Mouse (Mus musculus) bone marrow macrophage, adult 2 months (primary cell): ENCODE measurements around the gene Zfp609. TPM values are rescaled to one million over a fixed set of nuclear protein-coding genes. Genes with fewer than 3 reads are reported as not detected.

Experiments
- H3K27ac ChIP-seq: 2 replicates; pipeline ENCODE4 v1.5.1; 2012; ENCODE audit warnings: low read depth, low read length; ENCODE audit not compliant: insufficient read depth
- H3K4me1 ChIP-seq: 2 replicates; pipeline ENCODE4 v1.6.1; 2012; ENCODE audit warnings: low read length; ENCODE audit not compliant: control insufficient read depth, insufficient read depth
- H3K4me3 ChIP-seq: 2 replicates; pipeline ENCODE4 v1.5.1; 2012; ENCODE audit warnings: mild to moderate bottlenecking, low read length, moderate library complexity; ENCODE audit not compliant: insufficient read depth
- CTCF ChIP-seq: IDR thresholded peaks from 2 replicates; pipeline ENCODE4 v1.5.1; 2012; ENCODE audit warnings: low read depth, mild to moderate bottlenecking, low read length, moderate library complexity
- POLR2A ChIP-seq: IDR thresholded peaks from 2 replicates; pipeline ENCODE4 v1.6.1; 2012; ENCODE audit warnings: mild to moderate bottlenecking, low read depth, low read length, borderline replicate concordance
- polyA plus RNA-seq: library from polyadenylated mRNA; stranded (reverse); fragments of >200 nt; gene quantifications from 2 replicates; pipeline ENCODE4 v1.2.4, GENCODE M21; 2012; ENCODE audit not compliant: missing spikeins, insufficient read depth, insufficient read length

The Zfp609 gene
- polyA plus RNA-seq, 1 experiment, result 10.9 TPM

DNA sequence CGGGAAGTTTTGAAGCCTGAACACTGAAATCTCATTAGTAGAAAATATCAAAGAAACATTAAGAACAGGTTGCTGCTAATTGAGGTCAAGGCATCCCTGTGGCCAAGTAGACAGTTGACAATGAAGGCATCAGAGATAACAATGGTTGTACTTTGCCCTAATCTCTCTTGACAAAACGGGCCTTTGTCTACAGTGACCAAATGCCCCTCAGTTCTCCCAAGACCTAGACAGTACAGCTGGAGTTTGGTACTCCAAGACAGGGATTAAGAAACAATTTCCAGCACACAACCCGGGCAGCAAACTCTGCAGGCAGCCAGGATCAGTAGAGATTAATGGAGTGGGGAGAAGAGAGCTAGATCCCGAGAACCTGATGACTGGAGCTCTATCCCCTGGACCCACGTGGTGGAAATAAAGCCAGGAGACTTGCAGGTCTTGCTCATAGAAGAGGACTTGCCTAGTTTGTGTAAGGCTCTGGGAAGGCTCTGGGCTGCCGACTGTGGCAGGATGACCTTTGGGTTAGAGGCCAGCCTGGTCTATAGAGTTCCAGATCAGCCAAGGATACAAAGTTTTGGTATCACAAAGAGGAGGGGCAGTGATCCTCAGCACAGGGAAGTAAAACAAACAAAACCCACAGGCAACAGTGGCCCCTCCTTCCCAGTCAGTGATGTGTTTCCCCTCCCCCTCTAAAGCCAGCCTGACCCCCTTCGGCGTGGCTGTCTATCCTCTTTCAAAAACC lies 51.1 kb downstream of the Zfp609 start:
- TF ChIP-seq CTCF (no peak), POLR2A (no peak)

DNA sequence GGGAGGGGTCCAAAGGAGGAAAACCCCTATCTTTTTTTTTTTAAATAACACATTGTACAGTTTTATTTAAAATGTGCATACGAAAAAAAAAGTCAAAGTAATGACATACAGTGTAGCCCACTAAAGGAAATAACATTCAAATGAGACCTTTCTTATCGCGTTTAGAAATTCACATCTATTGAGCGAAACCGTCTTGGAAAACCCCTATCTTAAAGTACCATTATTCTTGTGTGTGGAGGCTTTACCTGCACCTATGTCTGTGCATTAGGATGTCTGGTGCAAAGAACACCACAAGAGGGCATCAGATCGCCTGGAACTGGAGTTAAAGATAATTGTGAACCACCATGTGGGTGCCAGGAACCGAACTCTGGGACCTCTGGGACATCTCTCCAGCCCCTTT lies 53.6 kb downstream of the Zfp609 start:
- Histone ChIP-seq H3K4me1 (peaks cover 15% of the 10 kb centered on the region), H3K4me3 (no peak overlapping the region), H3K27ac (no peak overlapping the region)
- TF ChIP-seq CTCF (no peak), POLR2A (no peak)

More for the DNA sequence above, 51.1 kb downstream of the Zfp609 start:
- Histone ChIP-seq H3K4me3 (no peak overlapping the region), H3K4me1 (peaks cover 22% of the 10 kb centered on the region), H3K27ac (no peak overlapping the region)

DNA sequence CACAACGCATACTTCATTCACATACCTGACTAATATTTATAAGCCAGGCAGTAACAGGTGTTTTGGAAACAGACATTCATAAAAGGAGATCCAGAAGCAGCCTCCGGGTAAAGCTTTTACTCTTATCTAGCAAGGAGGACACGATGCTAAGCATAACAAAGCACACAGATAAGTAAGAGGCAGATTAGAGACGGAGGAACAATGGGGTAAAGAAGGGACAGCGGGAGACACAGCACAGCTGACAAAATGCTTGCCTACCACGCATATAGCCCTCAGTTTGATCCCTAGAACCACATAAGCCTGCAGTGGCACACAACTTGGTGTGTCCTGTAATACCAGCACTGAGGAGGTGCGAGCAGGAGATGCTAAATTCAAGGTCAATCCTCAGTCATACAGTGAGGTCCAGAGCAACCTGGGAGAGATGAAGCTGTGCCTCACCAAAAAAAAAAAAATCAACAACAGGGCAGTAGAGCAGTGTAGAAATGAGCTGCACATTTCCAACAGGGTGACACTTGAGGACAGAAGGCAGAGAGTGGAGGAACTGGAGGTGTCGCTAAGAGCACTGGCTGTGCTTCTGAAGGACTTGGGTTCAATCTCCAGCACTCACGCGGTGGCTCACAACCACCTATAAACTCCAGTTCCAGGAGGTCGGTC lies 56.2 kb downstream of the Zfp609 start:
- Histone ChIP-seq H3K27ac (no peak overlapping the region), H3K4me3 (no peak overlapping the region), H3K4me1 (peaks cover 9% of the 10 kb centered on the region)
- TF ChIP-seq POLR2A, result no peak
- no peak for TF ChIP-seq CTCF

DNA sequence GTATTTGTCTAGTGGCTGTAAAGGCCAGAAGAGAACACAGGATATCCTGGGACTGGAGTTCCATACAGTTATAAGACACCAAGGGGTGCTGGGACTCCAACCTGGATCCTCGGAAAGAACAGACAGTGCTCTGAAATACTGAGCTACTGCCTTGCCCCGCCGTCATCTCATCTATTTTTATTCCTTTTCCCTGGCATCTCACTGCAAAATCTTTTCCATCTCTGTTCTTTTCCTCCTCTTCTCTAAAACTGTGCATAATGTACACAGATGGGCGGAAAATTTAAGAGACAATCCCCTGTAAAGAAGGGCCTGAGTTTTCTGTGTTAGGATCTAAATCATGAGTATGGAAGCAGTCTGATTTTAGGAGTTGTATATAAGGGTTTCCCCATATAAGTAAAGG lies 64.6 kb downstream of the Zfp609 start:
- no peak overlapping the region for H3K27ac ChIP-seq
- H3K4me1 ChIP-seq, result peaks cover 5% of the 10 kb centered on the region
- H3K4me3 ChIP-seq, result no peak overlapping the region
- TF ChIP-seq CTCF (no peak), POLR2A (no peak)

DNA sequence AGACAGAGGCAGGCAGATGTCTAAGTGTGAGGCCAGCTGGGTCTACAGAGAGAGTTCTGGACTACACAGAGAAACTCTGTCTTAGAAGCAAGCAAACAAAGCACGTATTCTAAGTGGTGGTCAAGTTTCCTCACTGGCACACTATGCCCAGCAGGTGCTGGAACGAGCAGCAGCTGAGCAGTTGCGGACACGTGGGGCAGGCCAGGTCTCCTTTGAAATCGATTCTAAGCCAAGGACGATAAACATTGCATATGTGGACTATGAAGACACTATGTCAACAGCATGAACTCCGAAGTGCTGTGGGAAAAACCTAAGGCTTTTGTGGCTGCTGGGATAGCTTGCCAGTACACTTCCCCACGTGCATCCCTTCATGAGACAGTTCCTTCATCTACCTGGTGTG lies 67.4 kb downstream of the Zfp609 start:
- Histone ChIP-seq H3K27ac (no peak overlapping the region), H3K4me1 (peaks cover 6% of the 10 kb centered on the region), H3K4me3 (no peak overlapping the region)
- no peak for TF ChIP-seq CTCF
- no peak for TF ChIP-seq POLR2A

DNA sequence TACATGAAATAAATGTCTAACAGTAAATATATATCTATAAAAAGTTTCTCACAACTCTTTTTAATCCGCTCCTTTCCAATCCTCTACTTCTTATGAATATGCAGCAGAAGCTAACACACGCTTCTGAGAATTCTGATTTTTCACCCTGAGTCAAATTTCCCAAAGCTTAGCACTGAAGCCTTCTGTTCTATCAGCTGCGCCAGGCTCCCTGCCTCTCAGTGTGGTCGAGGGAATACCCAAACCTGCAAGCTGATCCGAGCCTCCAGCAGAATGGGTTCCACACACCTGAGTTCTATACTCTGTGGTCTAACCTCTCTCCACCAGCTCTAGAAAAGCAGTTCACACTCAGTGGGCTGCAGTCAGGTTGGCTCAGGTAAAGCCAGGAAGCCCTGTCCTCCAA lies 68.1 kb downstream of the Zfp609 start:
- Histone ChIP-seq H3K27ac (no peak overlapping the region), H3K4me3 (no peak overlapping the region)
- TF ChIP-seq POLR2A (no peak), CTCF (no peak)

DNA sequence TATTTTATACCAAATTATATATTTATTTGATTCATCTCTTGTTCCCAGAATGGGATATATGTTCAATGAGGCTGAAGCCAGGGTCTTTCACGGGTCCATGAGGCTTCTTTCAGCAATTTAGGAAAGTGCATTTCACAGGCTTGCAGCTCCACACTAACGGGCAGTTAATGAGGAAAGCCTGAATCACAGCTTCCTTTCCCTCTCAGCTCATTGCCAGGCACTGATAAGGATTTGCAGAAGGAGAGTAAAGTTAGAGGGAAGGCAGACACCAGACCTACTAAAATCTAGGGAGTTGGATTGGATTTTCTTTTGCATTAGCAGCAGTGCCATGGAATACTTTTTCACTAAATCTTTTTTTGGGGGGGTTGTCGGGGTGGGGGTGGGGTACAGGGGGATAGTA lies 69.5 kb downstream of the Zfp609 start:
- Histone ChIP-seq H3K4me1 (peaks cover 6% of the 10 kb centered on the region), H3K27ac (no peak overlapping the region), H3K4me3 (no peak overlapping the region)
- TF ChIP-seq POLR2A (no peak), CTCF (no peak)

More for the DNA sequence above, 68.1 kb downstream of the Zfp609 start:
- H3K4me1 ChIP-seq, result peaks cover 6% of the 10 kb centered on the region

DNA sequence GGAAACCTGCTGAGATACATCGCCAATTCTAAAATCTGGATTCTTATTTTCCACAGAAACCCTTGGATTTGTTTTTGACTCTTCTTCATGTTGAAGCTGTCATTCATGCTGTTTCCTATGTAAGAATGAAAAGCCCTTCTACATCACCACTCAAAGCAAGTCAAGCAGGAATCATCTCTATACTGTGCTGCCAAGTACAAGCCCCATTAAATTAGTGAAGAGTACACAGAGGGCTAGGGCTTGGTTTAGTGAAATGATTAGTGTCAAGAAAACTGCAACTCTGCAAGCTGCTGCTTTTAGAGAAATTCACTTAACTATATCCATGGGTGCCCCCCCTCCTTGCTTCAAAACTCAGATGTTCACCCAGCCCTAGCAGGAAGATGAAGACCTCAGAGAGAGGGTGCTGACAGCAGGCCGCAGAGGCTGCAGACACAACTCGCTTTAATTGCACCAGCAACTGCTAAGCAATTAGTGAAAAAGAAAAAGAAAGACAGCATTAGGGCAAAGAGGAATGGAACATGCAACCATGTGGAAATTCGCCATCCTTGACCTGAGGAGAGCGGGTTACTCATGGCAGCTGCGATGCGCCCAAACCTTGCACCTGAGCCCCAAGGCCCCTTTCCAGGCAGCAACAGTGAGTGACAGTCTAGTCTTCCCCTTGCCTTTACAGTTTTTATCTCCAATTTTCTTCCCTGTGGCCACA lies 71.5 kb downstream of the Zfp609 start:
- Histone ChIP-seq H3K4me3 (no peak overlapping the region), H3K4me1 (peaks cover 9% of the 10 kb centered on the region), H3K27ac (no peak overlapping the region)
- TF ChIP-seq POLR2A, result no peak
- TF ChIP-seq CTCF, result no peak

DNA sequence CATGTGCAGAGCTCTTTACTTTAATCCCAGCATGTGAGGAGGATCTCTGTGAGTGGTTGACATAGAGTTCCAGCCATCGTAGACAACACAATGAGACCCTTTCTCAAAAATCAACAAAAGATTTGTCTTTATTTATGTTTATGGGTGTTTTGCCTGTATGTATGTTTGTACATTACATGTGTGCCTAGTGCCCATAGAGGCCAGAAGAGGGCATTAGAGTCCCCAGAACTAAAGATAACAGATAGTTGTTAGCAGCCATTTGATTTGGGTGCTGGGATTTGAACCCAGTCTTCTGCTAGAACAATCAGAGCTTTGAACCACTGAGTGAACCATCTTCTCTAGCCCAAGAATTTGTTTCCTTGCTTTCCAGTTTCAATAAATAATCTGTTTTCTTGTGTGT lies 72.2 kb downstream of the Zfp609 start:
- Histone ChIP-seq H3K4me3 (no peak overlapping the region), H3K27ac (no peak overlapping the region), H3K4me1 (peaks cover 9% of the 10 kb centered on the region)
- TF ChIP-seq CTCF (no peak), POLR2A (no peak)

DNA sequence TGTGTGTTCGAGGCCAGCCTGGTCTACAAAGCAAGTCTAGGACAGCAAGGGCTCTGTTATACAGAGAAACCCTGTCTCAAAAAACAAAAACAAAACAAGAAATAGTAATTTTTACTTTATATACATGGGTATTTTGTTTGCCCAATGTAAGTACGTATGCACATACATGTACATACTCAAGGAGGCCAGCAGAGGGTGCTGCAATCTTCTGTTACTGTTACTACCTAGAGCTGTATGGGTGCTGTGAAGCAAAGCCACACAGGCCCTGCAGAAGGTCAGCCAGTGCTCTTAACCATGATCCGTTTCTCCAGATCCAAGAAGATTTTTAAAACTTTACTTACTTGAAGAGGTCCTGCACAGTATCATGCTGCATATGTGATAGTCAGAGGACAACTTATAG lies 74.7 kb downstream of the Zfp609 start:
- H3K4me3 ChIP-seq, result no peak overlapping the region
- H3K27ac ChIP-seq, result no peak overlapping the region
- peak; percentile 28; the same call in 1 of the 2 replicates for TF ChIP-seq CTCF
- no peak for TF ChIP-seq POLR2A
- H3K4me1 ChIP-seq, result peaks cover 3% of the 10 kb centered on the region; the same call in 1 of the 2 replicates
